Mouse (Mus musculus): ENCODE data around the gene Tada2b. TPM values are rescaled to one million over a fixed set of nuclear protein-coding genes. Genes with fewer than 3 reads are reported as not detected.

Gene Tada2b
- polyA plus RNA-seq, 1 experiment from 2014 or later, result 3.2 TPM

- DNase-seq (ENCODE audit: low spot score) (no peak), ATAC-seq (ENCODE audit: insufficient number of reproducible peaks, low FRiP score, low TSS enrichment, low read depth) (no peak)
- H3K4me2 ChIP-seq (ENCODE audit: low read depth, severe bottlenecking), result no peak overlapping the region
- WGBS, result 87% methylated on average over 6 of the region's 6 CpGs
- H3K4me1 ChIP-seq (ENCODE audit: control insufficient read depth, insufficient read depth, low read length), result no peaks in the 10 kb centered on the region
- H3K9me3 ChIP-seq (ENCODE audit: control insufficient read depth, low read length), result no peaks in the 10 kb centered on the region
- H3K36me3 ChIP-seq (ENCODE audit: control insufficient read depth, insufficient read depth, low read length), result peaks cover 13% of the 10 kb centered on the region
- no peak overlapping the region for H3K4me3 ChIP-seq (ENCODE audit: low read depth, low read length)
- H3K9ac ChIP-seq (ENCODE audit: low read length), result no peak overlapping the region
- H3K27ac ChIP-seq (replicated peaks; ENCODE audit: low read depth, low read length), result no peak overlapping the region
- H3K27me3 ChIP-seq (ENCODE audit: control insufficient read depth, insufficient read depth, low read length), result no peaks in the 10 kb centered on the region
Observed at GRCm38 (mm10) chr5:36493919-36494318, 9.8 kb upstream of the Tada2b start.

- no peaks in the 10 kb centered on the region for H3K9me3 ChIP-seq (ENCODE audit: control insufficient read depth, low read length)
- ATAC-seq (ENCODE audit: insufficient number of reproducible peaks, low FRiP score, low TSS enrichment, low read depth), result no peak
- H3K4me2 ChIP-seq (ENCODE audit: low read depth, severe bottlenecking), result no peak overlapping the region
- peak; percentile 43 for DNase-seq (ENCODE audit: low spot score)
- peaks cover 8% of the 10 kb centered on the region; the same call in 1 of the 2 replicates for H3K27me3 ChIP-seq (ENCODE audit: control insufficient read depth, insufficient read depth, low read length)
- peaks cover 6% of the 10 kb centered on the region; the same call in 1 of the 2 replicates for H3K36me3 ChIP-seq (ENCODE audit: control insufficient read depth, insufficient read depth, low read length)
- no peak overlapping the region for H3K4me3 ChIP-seq (ENCODE audit: low read depth, low read length)
- H3K27ac ChIP-seq (replicated peaks; ENCODE audit: low read depth, low read length), result no peak overlapping the region
- no peak overlapping the region for H3K9ac ChIP-seq (ENCODE audit: low read length)
- H3K4me1 ChIP-seq (ENCODE audit: control insufficient read depth, insufficient read depth, low read length), result peaks cover 2% of the 10 kb centered on the region; the same call in 1 of the 2 replicates
- WGBS, result 56% methylated on average over 2 of the region's 2 CpGs
Observed at GRCm38 (mm10) chr5:36489225-36489624, 5.1 kb upstream of the Tada2b start.

- 34% methylated on average over 19 of the region's 19 CpGs for WGBS
- no peaks in the 10 kb centered on the region for H3K36me3 ChIP-seq (ENCODE audit: control insufficient read depth, insufficient read depth, low read length)
- H3K4me1 ChIP-seq (ENCODE audit: control insufficient read depth, insufficient read depth, low read length), result peaks cover 6% of the 10 kb centered on the region
- no peak overlapping the region for H3K27ac ChIP-seq (replicated peaks; ENCODE audit: low read depth, low read length)
- no peaks in the 10 kb centered on the region for H3K9me3 ChIP-seq (ENCODE audit: control insufficient read depth, low read length)
- H3K9ac ChIP-seq (ENCODE audit: low read length), result no peak overlapping the region
- H3K4me3 ChIP-seq (ENCODE audit: low read depth, low read length), result 0 out of 2 replicates have a peak overlapping the region, but pooled peaks have one; percentile 91
- peak overlapping the region; percentile 88 for H3K4me2 ChIP-seq (ENCODE audit: low read depth, severe bottlenecking)
- DNase-seq (ENCODE audit: low spot score) (peak; percentile 27), ATAC-seq (ENCODE audit: insufficient number of reproducible peaks, low FRiP score, low TSS enrichment, low read depth) (no peak)
- H3K27me3 ChIP-seq (ENCODE audit: control insufficient read depth, insufficient read depth, low read length), result peaks cover 8% of the 10 kb centered on the region; the same call in 1 of the 2 replicates
Observed at GRCm38 (mm10) chr5:36485306-36485705, 1.2 kb upstream of the Tada2b start.

GRCm38 (mm10) chr5:36483203-36484101 lies 633 bp downstream of the Tada2b start:
- Histone ChIP-seq H3K9ac (ENCODE audit: low read length) (peak overlapping the region; percentile 84), H3K4me3 (ENCODE audit: low read depth, low read length) (peak overlapping the region; percentile 91), H3K4me1 (ENCODE audit: control insufficient read depth, insufficient read depth, low read length) (peaks cover 6% of the 10 kb centered on the region), H3K4me2 (ENCODE audit: low read depth, severe bottlenecking) (peak overlapping the region; percentile 88), H3K36me3 (ENCODE audit: control insufficient read depth, insufficient read depth, low read length) (no peaks in the 10 kb centered on the region), H3K27ac (replicated peaks; ENCODE audit: low read depth, low read length) (no peak overlapping the region), H3K27me3 (ENCODE audit: control insufficient read depth, insufficient read depth, low read length) (peaks cover 8% of the 10 kb centered on the region; the same call in 1 of the 2 replicates), H3K9me3 (ENCODE audit: control insufficient read depth, low read length) (no peaks in the 10 kb centered on the region)
- WGBS, result 2% methylated on average over 58 of the region's 58 CpGs
- ATAC-seq (ENCODE audit: insufficient number of reproducible peaks, low FRiP score, low TSS enrichment, low read depth) (peak; percentile 33; the same call in 1 of the 2 replicates), DNase-seq (ENCODE audit: low spot score) (peak; percentile 69)

GRCm38 (mm10) chr5:36481114-36481513 lies 3.0 kb downstream of the Tada2b start:
- H3K4me2 ChIP-seq (ENCODE audit: low read depth, severe bottlenecking), result no peak overlapping the region
- H3K9me3 ChIP-seq (ENCODE audit: control insufficient read depth, low read length), result no peaks in the 10 kb centered on the region
- H3K9ac ChIP-seq (ENCODE audit: low read length), result no peak overlapping the region
- peaks cover 8% of the 10 kb centered on the region; the same call in 1 of the 2 replicates for H3K27me3 ChIP-seq (ENCODE audit: control insufficient read depth, insufficient read depth, low read length)
- H3K4me1 ChIP-seq (ENCODE audit: control insufficient read depth, insufficient read depth, low read length), result peaks cover 6% of the 10 kb centered on the region
- DNase-seq (ENCODE audit: low spot score) (no peak), ATAC-seq (ENCODE audit: insufficient number of reproducible peaks, low FRiP score, low TSS enrichment, low read depth) (no peak)
- 68% methylated on average over 1 of the region's 1 CpGs for WGBS
- no peaks in the 10 kb centered on the region for H3K36me3 ChIP-seq (ENCODE audit: control insufficient read depth, insufficient read depth, low read length)
- H3K4me3 ChIP-seq (ENCODE audit: low read depth, low read length), result no peak overlapping the region
- H3K27ac ChIP-seq (replicated peaks; ENCODE audit: low read depth, low read length), result no peak overlapping the region

GRCm38 (mm10) chr5:36480398-36480797 lies 3.7 kb downstream of the Tada2b start:
- 92% methylated on average over 4 of the region's 4 CpGs for WGBS

GRCm38 (mm10) chr5:36479735-36480134 lies 4.3 kb downstream of the Tada2b start:
- no peak for ATAC-seq (ENCODE audit: insufficient number of reproducible peaks, low FRiP score, low TSS enrichment, low read depth)

More at GRCm38 (mm10) chr5:36480398-36480797, 3.7 kb downstream of the Tada2b start:
- ATAC-seq (ENCODE audit: insufficient number of reproducible peaks, low FRiP score, low TSS enrichment, low read depth) (no peak), DNase-seq (ENCODE audit: low spot score) (no peak)
- no peak overlapping the region for H3K9ac ChIP-seq (ENCODE audit: low read length)
- H3K27ac ChIP-seq (replicated peaks; ENCODE audit: low read depth, low read length), result no peak overlapping the region
- H3K4me3 ChIP-seq (ENCODE audit: low read depth, low read length), result no peak overlapping the region
- H3K4me2 ChIP-seq (ENCODE audit: low read depth, severe bottlenecking), result no peak overlapping the region
- H3K27me3 ChIP-seq (ENCODE audit: control insufficient read depth, insufficient read depth, low read length), result 0 out of 2 replicates have a peak, but pooled peaks cover 3% of the 10 kb centered on the region
- no peaks in the 10 kb centered on the region for H3K9me3 ChIP-seq (ENCODE audit: control insufficient read depth, low read length)
- peaks cover 6% of the 10 kb centered on the region for H3K4me1 ChIP-seq (ENCODE audit: control insufficient read depth, insufficient read depth, low read length)
- H3K36me3 ChIP-seq (ENCODE audit: control insufficient read depth, insufficient read depth, low read length), result no peaks in the 10 kb centered on the region

GRCm38 (mm10) chr5:36478540-36479420 lies 5.3 kb downstream of the Tada2b start:
- Histone ChIP-seq H3K4me2 (ENCODE audit: low read depth, severe bottlenecking) (no peak overlapping the region), H3K27me3 (ENCODE audit: control insufficient read depth, insufficient read depth, low read length) (no peaks in the 10 kb centered on the region), H3K4me3 (ENCODE audit: low read depth, low read length) (no peak overlapping the region), H3K4me1 (ENCODE audit: control insufficient read depth, insufficient read depth, low read length) (peaks cover 3% of the 10 kb centered on the region; the same call in 1 of the 2 replicates), H3K9me3 (ENCODE audit: control insufficient read depth, low read length) (no peaks in the 10 kb centered on the region), H3K27ac (replicated peaks; ENCODE audit: low read depth, low read length) (no peak overlapping the region), H3K9ac (ENCODE audit: low read length) (no peak overlapping the region), H3K36me3 (ENCODE audit: control insufficient read depth, insufficient read depth, low read length) (no peaks in the 10 kb centered on the region)
- DNase-seq (ENCODE audit: low spot score), result no peak
- WGBS, result 85% methylated on average over 6 of the region's 6 CpGs
- ATAC-seq (ENCODE audit: insufficient number of reproducible peaks, low FRiP score, low TSS enrichment, low read depth), result no peak

More at GRCm38 (mm10) chr5:36479735-36480134, 4.3 kb downstream of the Tada2b start:
- Histone ChIP-seq H3K27me3 (ENCODE audit: control insufficient read depth, insufficient read depth, low read length) (no peaks in the 10 kb centered on the region), H3K36me3 (ENCODE audit: control insufficient read depth, insufficient read depth, low read length) (no peaks in the 10 kb centered on the region), H3K27ac (replicated peaks; ENCODE audit: low read depth, low read length) (no peak overlapping the region), H3K4me2 (ENCODE audit: low read depth, severe bottlenecking) (no peak overlapping the region), H3K4me3 (ENCODE audit: low read depth, low read length) (no peak overlapping the region), H3K9ac (ENCODE audit: low read length) (no peak overlapping the region; the same call in 1 of the 2 replicates), H3K9me3 (ENCODE audit: control insufficient read depth, low read length) (no peaks in the 10 kb centered on the region), H3K4me1 (ENCODE audit: control insufficient read depth, insufficient read depth, low read length) (peaks cover 4% of the 10 kb centered on the region)
- DNase-seq (ENCODE audit: low spot score), result no peak
- WGBS, result 89% methylated on average over 2 of the region's 2 CpGs

All from limb, embryonic 11.5 days (tissue).